Mouse (Mus musculus) forelimb bud, embryonic 11.5 days (tissue): Measurements from ENCODE around the gene Nelfa.
"Not testable (repeated sequence)": the region's sequence is repeated elsewhere in the genome, so short reads cannot be mapped to it uniquely, and the experiment has no call there.

Source experiments
- DNase-seq: peaks from one replicate; pipeline ENCODE4 v3.0.0-alpha.2; 2012; ENCODE audit warnings: low read depth, low spot score

The Nelfa gene

DNA sequence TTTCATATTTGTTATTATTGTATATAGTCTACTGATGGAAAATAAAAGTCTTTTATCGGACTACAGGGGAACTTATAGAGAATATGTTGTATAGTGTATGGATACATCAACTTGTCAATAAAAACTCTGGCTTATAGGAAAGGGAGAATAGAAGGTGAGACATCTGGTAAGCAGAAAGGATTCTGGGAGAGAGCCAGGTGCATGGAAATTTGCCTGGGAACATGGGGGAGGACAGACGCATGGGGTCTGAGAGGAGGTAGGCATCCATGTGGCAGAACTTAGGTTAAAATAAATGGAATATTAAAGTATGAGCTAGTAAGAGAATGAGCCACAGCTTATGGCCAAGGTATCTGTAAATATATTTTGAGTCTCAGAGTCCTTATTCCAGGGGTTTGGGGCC, 16.2 kb downstream of the Nelfa start:
- no peak for DNase-seq

GRCm38 (mm10) chr5:33919466-33919865, 16.7 kb downstream of the Nelfa start:
- DNase-seq = no peak

- DNase-seq = not testable (repeated sequence)
Observed at GRCm38 (mm10) chr5:33916616-33917015, 19.6 kb downstream of the Nelfa start.

- DNase-seq = not testable (repeated sequence)
Observed at GRCm38 (mm10) chr5:33915031-33915430, 21.2 kb downstream of the Nelfa start.

GRCm38 (mm10) chr5:33903176-33903575, 33.0 kb downstream of the Nelfa start:
- no peak for DNase-seq

- DNase-seq = no peak
Observed at GRCm38 (mm10) chr5:33902696-33903095, 33.5 kb downstream of the Nelfa start.

GRCm38 (mm10) chr5:33901278-33901677, 34.9 kb downstream of the Nelfa start:
- no peak for DNase-seq

GRCm38 (mm10) chr5:33900701-33901263, 35.4 kb downstream of the Nelfa start:
- DNase-seq = no peak

DNA sequence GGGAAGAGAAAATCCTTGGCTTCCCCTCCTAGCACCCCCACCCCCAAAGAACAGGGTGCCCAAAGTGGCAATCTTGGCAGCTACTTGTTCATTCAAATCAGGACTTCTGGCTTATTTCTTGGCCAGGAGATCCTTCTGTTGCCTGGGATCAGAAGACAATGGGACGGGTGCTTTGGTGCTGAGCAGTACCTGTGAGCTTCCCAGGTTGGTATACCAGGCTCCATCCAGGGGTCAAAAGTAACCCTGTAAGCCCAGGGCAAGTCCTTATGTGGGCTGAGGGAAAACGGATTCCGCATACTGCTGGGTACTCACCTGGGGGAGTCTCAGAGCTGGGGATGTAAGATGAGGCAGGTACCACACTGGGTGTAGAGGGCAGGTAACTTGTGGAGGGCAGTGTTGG, 36.1 kb downstream of the Nelfa start:
- no peak for DNase-seq

- DNase-seq = no peak
Observed at GRCm38 (mm10) chr5:33899245-33899644, 37.0 kb downstream of the Nelfa start.

- no peak for DNase-seq
Observed at GRCm38 (mm10) chr5:33898671-33899070, 37.5 kb downstream of the Nelfa start.

GRCm38 (mm10) chr5:33897158-33897557, 39.1 kb downstream of the Nelfa start:
- no peak for DNase-seq

DNA sequence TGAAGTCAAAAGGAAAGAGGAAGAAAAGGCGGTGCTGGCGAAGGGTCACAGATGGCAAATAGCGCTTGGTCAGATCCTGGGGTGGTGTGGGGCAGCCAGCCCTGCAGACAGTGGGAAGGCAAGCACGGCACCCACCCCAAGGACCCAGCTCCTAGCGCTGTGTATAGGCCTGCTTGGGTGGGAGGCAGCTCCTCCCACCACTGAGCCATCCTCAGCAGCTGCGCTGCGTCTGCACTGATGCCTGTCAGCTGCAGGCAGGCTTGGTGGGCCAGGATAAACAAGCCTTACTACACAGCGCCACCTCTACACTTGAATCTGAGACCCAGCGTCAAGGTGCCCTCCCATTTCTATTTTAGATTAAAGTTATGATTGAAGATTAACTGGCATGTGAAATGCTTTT, 41.1 kb downstream of the Nelfa start:
- no peak for DNase-seq

DNA sequence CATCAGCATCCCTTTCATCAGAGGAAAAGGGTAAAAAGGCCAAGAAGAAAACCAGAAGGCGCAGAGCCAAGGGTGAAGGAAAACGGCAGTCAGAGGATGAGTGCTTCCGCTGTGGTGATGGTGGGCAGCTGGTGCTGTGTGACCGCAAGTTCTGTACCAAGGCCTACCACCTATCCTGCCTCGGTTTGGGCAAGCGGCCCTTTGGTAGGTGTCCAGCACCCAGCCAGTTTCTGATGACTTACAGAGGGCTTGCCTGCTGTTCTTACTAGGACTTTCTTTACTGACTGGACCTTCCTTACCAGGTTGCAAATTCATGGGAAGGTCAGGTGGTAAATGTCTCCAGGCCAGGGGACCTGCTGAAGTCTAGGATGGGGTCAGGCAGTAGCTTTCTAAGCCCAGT, 42.8 kb downstream of the Nelfa start:
- DNase-seq = no peak

GRCm38 (mm10) chr5:33881118-33881517, 55.1 kb downstream of the Nelfa start:
- DNase-seq = no peak

DNA sequence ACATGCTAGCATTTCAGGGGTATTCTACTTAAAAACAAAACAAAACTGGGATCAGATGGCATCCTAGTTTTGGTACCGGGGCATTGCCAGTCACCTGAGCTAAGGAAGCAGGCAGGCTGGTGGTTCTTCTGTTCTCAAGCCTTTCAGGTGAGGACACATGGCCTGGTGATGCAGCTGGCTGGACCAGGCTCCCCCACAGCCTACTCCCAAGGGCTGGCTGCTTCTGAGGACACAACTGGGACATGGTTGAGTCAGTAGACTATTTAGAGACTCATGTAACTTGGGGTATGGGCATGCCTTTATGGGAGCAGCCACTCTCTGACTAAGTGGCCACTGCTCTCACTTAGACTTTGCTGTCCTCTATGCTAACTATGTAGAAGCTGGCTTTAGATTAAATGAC, 60.7 kb downstream of the Nelfa start:
- DNase-seq = no peak

DNA sequence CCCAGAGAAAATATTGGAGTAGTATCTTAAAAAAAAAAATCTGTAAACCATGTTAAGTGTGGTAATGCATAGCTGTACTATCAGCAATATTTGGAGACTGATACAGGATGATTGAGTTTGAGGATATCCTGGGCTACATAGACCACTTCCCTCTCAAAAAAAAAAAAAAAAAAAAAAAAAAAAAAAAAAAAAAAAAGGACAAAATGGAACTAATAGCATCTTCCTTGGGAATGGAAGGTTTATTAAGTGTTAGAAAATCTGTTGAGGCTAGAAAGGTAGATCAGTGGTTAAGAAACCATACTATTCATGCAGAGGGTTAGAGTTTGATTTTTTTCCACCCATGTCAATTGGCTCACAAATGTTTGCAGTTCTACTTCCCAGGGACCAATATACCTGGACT, 78.5 kb downstream of the Nelfa start:
- no peak for DNase-seq

- DNase-seq = no peak
Observed at GRCm38 (mm10) chr5:33854019-33854418, 82.2 kb downstream of the Nelfa start.

- DNase-seq = no peak
Observed at GRCm38 (mm10) chr5:33853086-33853485, 83.1 kb downstream of the Nelfa start.

DNA sequence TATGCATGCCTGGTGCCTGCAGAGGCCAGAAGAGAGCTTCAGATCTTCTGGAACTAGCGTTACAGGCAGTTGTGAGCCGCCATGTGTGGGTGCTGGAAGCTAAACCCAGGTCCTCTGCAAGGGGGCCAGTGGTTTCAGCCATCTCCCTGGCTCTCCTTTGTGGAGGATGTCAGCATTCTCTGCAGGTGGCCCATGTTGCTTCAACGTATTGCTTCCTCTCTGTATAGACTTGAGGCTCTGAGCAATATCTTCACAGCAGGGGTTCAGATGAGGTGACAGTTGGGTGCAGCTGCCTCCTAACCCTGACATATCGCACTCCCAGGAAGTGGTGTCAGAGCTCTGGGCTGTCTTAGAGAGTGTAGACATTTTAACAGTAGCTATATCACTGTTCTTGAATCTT, 84.7 kb downstream of the Nelfa start:
- no peak for DNase-seq
